Mouse (Mus musculus): ENCODE measurements around the gene Ubiad1. TPM values are rescaled to one million over a fixed set of nuclear protein-coding genes. Genes with fewer than 3 reads are reported as not detected.

The Ubiad1 gene
- polyA plus RNA-seq, 1 experiment from 2014 or later = 24.3 TPM

DNA sequence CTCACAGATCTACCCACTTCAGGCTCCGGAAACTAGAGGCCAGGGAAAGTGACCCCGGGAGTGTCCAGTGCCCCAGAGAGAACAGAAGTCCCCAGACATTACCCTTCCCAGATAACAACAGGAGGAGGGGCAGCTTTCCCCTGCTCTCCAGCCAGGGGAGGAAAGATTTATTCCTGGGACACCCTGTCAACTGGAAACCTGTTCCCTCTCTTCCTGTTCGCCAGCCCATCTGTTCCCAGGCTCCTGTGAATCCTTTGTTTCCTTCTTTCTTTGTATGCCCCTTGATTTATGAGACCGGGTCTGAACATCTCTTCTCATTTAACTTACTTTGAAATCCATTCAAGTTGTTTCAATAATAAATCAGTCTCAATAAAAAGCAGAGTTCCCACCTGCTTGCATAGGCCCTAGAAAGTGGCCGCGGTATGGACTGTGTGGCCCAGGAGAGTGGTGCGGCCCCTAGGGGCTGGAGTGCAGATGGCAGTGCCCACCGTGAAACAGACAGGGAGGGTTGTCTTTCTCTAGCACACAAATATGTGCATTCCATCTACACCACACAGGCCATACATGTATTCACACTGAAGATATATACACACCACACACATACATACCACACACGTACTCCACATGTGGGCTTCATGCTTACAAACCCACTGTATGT is 45.0 kb downstream of the Ubiad1 start:
- Histone ChIP-seq H3K9ac (ENCODE audit: low read length) (no peak overlapping the region), H3K4me3 (ENCODE audit: low read length) (no peak overlapping the region), H3K9me3 (replicated peaks; ENCODE audit: control insufficient read depth, low read length) (no peaks in the 10 kb centered on the region), H3K4me1 (ENCODE audit: control insufficient read depth, insufficient read depth, low read length) (no peaks in the 10 kb centered on the region), H3K27me3 (ENCODE audit: control insufficient read depth, insufficient read depth, low read length) (peaks cover 25% of the 10 kb centered on the region), H3K27ac (ENCODE audit: low read length) (no peak overlapping the region), H3K36me3 (ENCODE audit: control insufficient read depth, insufficient read depth) (no peaks in the 10 kb centered on the region), H3K4me2 (ENCODE audit: low read depth, low read length) (no peak overlapping the region)
- 67% methylated on average over 9 of the region's 9 CpGs for WGBS
- ATAC-seq (replicated peaks; ENCODE audit: extremely low read depth, insufficient read depth, low FRiP score) = no peak

DNA sequence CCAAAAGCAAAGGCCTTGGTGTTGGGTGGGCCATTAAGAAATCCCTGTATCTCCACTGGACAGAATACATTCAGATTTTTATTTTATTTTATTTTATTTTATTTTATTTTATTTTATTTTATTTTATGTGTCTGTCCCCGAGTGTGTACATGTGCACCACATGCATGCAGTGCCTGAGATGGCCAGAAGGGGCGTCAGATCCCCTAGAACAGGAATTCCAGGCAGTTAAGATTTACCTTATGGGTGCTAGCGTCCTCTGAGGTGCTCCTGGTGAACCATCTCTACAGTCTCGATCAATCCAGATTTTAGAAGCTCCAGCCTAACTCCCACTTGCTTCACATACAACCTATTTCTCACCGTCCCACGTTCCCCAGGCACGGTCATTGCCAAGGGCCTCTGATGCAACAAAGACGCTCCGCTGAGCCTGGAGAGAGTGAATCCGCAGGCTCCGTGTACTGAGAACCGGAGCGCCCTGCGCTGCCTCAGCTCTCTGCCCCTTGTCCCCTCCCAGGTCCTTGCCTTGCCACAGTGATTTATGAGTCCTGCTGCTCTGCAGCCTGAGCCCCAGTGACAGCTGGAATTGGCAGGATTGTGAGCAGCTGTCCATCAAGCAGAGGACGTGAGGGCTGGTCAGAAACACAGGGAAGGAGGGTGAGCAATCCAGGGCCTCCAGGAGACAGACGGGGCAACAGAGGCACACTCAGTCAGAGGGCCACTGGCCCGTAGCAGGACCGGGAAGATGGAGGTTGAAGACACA is 46.9 kb downstream of the Ubiad1 start:
- Histone ChIP-seq H3K36me3 (ENCODE audit: control insufficient read depth, insufficient read depth) (no peaks in the 10 kb centered on the region), H3K4me1 (ENCODE audit: control insufficient read depth, insufficient read depth, low read length) (no peaks in the 10 kb centered on the region), H3K4me3 (ENCODE audit: low read length) (no peak overlapping the region), H3K27ac (ENCODE audit: low read length) (no peak overlapping the region), H3K4me2 (ENCODE audit: low read depth, low read length) (no peak overlapping the region), H3K27me3 (ENCODE audit: control insufficient read depth, insufficient read depth, low read length) (peaks cover 11% of the 10 kb centered on the region), H3K9ac (ENCODE audit: low read length) (no peak overlapping the region), H3K9me3 (replicated peaks; ENCODE audit: control insufficient read depth, low read length) (no peaks in the 10 kb centered on the region)
- no peak for ATAC-seq (replicated peaks; ENCODE audit: extremely low read depth, insufficient read depth, low FRiP score)
- 77% methylated on average over 18 of the region's 18 CpGs for WGBS

GRCm38 (mm10) chr4:148397113-148397512 is 47.5 kb downstream of the Ubiad1 start:
- Histone ChIP-seq H3K27me3 (ENCODE audit: control insufficient read depth, insufficient read depth, low read length) (peaks cover 8% of the 10 kb centered on the region), H3K9me3 (replicated peaks; ENCODE audit: control insufficient read depth, low read length) (no peaks in the 10 kb centered on the region), H3K4me3 (ENCODE audit: low read length) (no peak overlapping the region), H3K36me3 (ENCODE audit: control insufficient read depth, insufficient read depth) (no peaks in the 10 kb centered on the region), H3K4me1 (ENCODE audit: control insufficient read depth, insufficient read depth, low read length) (no peaks in the 10 kb centered on the region), H3K27ac (ENCODE audit: low read length) (no peak overlapping the region), H3K4me2 (ENCODE audit: low read depth, low read length) (no peak overlapping the region), H3K9ac (ENCODE audit: low read length) (no peak overlapping the region)
- no peak for ATAC-seq (replicated peaks; ENCODE audit: extremely low read depth, insufficient read depth, low FRiP score)
- WGBS = 79% methylated on average over 4 of the region's 4 CpGs

DNA sequence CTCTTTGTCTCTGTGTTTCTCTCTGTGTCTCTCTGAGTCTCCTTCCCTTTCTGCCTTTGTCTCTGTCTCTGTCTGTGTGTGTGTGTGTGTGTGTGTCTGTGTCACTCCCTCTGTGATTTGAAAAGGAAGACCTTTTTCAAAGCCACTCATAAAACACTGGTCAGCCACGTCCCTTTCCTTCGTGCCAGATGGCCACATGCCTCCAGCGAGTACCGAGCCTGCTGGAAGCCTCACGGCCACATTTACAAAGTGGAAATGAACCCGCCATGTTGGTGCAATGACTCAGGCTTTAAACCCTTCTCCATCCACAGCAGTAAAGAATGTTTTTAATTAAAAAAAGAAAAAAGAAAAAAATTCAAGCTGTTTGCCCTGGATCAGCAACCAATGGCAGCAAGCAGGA is 48.7 kb downstream of the Ubiad1 start:
- Histone ChIP-seq H3K4me3 (ENCODE audit: low read length) (no peak overlapping the region), H3K36me3 (ENCODE audit: control insufficient read depth, insufficient read depth) (no peaks in the 10 kb centered on the region), H3K9ac (ENCODE audit: low read length) (no peak overlapping the region), H3K4me2 (ENCODE audit: low read depth, low read length) (no peak overlapping the region), H3K9me3 (replicated peaks; ENCODE audit: control insufficient read depth, low read length) (no peaks in the 10 kb centered on the region), H3K27me3 (ENCODE audit: control insufficient read depth, insufficient read depth, low read length) (peaks cover 3% of the 10 kb centered on the region; the same call in 1 of the 2 replicates), H3K4me1 (ENCODE audit: control insufficient read depth, insufficient read depth, low read length) (no peaks in the 10 kb centered on the region), H3K27ac (ENCODE audit: low read length) (no peak overlapping the region)
- 79% methylated on average over 6 of the region's 6 CpGs for WGBS
- no peak for ATAC-seq (replicated peaks; ENCODE audit: extremely low read depth, insufficient read depth, low FRiP score)

- no peak overlapping the region for H3K9ac ChIP-seq (ENCODE audit: low read length)
- no peak overlapping the region for H3K27ac ChIP-seq (ENCODE audit: low read length)
- H3K27me3 ChIP-seq (ENCODE audit: control insufficient read depth, insufficient read depth, low read length) = peaks cover 3% of the 10 kb centered on the region; the same call in 1 of the 2 replicates
- no peak overlapping the region for H3K4me2 ChIP-seq (ENCODE audit: low read depth, low read length)
- no peaks in the 10 kb centered on the region for H3K36me3 ChIP-seq (ENCODE audit: control insufficient read depth, insufficient read depth)
- no peaks in the 10 kb centered on the region for H3K4me1 ChIP-seq (ENCODE audit: control insufficient read depth, insufficient read depth, low read length)
- no peaks in the 10 kb centered on the region for H3K9me3 ChIP-seq (replicated peaks; ENCODE audit: control insufficient read depth, low read length)
- no peak overlapping the region for H3K4me3 ChIP-seq (ENCODE audit: low read length)
- ATAC-seq (replicated peaks; ENCODE audit: extremely low read depth, insufficient read depth, low FRiP score) = no peak
- WGBS = 45% methylated on average over 7 of the region's 7 CpGs
These were observed 49.4 kb downstream of the Ubiad1 start for GRCm38 (mm10) chr4:148395198-148395597.

GRCm38 (mm10) chr4:148391714-148392310 is 52.8 kb downstream of the Ubiad1 start:
- no peaks in the 10 kb centered on the region for H3K4me1 ChIP-seq (ENCODE audit: control insufficient read depth, insufficient read depth, low read length)
- H3K27me3 ChIP-seq (ENCODE audit: control insufficient read depth, insufficient read depth, low read length) = peaks cover 3% of the 10 kb centered on the region; the same call in 1 of the 2 replicates
- no peaks in the 10 kb centered on the region for H3K9me3 ChIP-seq (replicated peaks; ENCODE audit: control insufficient read depth, low read length)
- no peak overlapping the region for H3K4me2 ChIP-seq (ENCODE audit: low read depth, low read length)
- no peak overlapping the region for H3K9ac ChIP-seq (ENCODE audit: low read length)
- 62% methylated on average over 21 of the region's 21 CpGs for WGBS
- no peak overlapping the region for H3K27ac ChIP-seq (ENCODE audit: low read length)
- no peak overlapping the region for H3K4me3 ChIP-seq (ENCODE audit: low read length)
- no peak for ATAC-seq (replicated peaks; ENCODE audit: extremely low read depth, insufficient read depth, low FRiP score)
- no peaks in the 10 kb centered on the region for H3K36me3 ChIP-seq (ENCODE audit: control insufficient read depth, insufficient read depth)

DNA sequence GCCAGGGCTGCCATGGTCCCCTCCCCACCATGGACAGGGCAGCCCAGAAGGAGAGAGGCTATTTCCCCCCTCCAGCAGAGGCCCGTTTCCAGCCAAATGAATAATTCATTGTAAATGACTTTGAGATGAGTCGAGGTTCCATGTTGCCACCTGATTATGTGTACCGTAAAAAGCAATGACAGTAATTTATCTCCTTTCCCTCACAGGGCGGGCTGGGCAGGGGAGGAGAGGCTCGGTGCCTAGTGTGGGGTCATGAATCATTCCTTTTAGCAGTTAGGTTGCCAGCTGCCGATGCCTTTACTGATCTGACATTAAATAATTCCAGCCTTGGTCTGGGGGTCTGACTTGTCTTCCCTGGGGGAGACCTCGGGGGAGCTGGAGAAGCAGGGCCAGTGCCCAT is 54.9 kb downstream of the Ubiad1 start:
- Histone ChIP-seq H3K36me3 (ENCODE audit: control insufficient read depth, insufficient read depth) (no peaks in the 10 kb centered on the region), H3K4me1 (ENCODE audit: control insufficient read depth, insufficient read depth, low read length) (no peaks in the 10 kb centered on the region), H3K27ac (ENCODE audit: low read length) (no peak overlapping the region), H3K4me2 (ENCODE audit: low read depth, low read length) (no peak overlapping the region), H3K9ac (ENCODE audit: low read length) (no peak overlapping the region), H3K9me3 (replicated peaks; ENCODE audit: control insufficient read depth, low read length) (no peaks in the 10 kb centered on the region), H3K27me3 (ENCODE audit: control insufficient read depth, insufficient read depth, low read length) (peaks cover 3% of the 10 kb centered on the region; the same call in 1 of the 2 replicates), H3K4me3 (ENCODE audit: low read length) (no peak overlapping the region)
- 59% methylated on average over 7 of the region's 7 CpGs for WGBS
- no peak for ATAC-seq (replicated peaks; ENCODE audit: extremely low read depth, insufficient read depth, low FRiP score)

DNA sequence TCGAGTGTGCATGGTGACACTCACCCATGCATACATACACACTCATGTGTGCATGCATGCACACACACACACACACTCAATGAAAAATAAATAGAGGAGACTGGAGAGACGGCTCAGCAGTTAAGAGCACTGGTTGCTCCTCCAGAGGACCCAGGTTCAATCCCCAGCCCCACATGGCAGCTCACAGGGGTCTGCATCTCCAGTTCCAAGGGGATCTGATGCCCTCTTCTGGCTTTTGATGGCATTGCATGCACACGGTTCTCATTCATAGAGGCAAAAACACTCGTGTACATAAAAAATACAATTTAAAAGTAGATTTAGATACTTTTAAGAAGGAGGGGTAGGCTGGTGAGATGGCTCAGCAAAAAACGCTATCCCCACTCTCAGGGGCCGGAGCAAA is 55.5 kb downstream of the Ubiad1 start:
- no peak overlapping the region for H3K4me3 ChIP-seq (ENCODE audit: low read length)
- no peaks in the 10 kb centered on the region for H3K9me3 ChIP-seq (replicated peaks; ENCODE audit: control insufficient read depth, low read length)
- WGBS = 62% methylated on average over 6 of the region's 6 CpGs
- no peak overlapping the region for H3K9ac ChIP-seq (ENCODE audit: low read length)
- ATAC-seq (replicated peaks; ENCODE audit: extremely low read depth, insufficient read depth, low FRiP score) = no peak
- peaks cover 3% of the 10 kb centered on the region; the same call in 1 of the 2 replicates for H3K27me3 ChIP-seq (ENCODE audit: control insufficient read depth, insufficient read depth, low read length)
- H3K27ac ChIP-seq (ENCODE audit: low read length) = no peak overlapping the region
- H3K36me3 ChIP-seq (ENCODE audit: control insufficient read depth, insufficient read depth) = no peaks in the 10 kb centered on the region
- no peak overlapping the region for H3K4me2 ChIP-seq (ENCODE audit: low read depth, low read length)
- H3K4me1 ChIP-seq (ENCODE audit: control insufficient read depth, insufficient read depth, low read length) = no peaks in the 10 kb centered on the region

- no peaks in the 10 kb centered on the region for H3K27me3 ChIP-seq (ENCODE audit: control insufficient read depth, insufficient read depth, low read length)
- H3K36me3 ChIP-seq (ENCODE audit: control insufficient read depth, insufficient read depth) = no peaks in the 10 kb centered on the region
- no peaks in the 10 kb centered on the region for H3K4me1 ChIP-seq (ENCODE audit: control insufficient read depth, insufficient read depth, low read length)
- ATAC-seq (replicated peaks; ENCODE audit: extremely low read depth, insufficient read depth, low FRiP score) = no peak
- no peaks in the 10 kb centered on the region for H3K9me3 ChIP-seq (replicated peaks; ENCODE audit: control insufficient read depth, low read length)
- no peak overlapping the region for H3K27ac ChIP-seq (ENCODE audit: low read length)
- 73% methylated on average over 7 of the region's 7 CpGs for WGBS
- no peak overlapping the region for H3K4me3 ChIP-seq (ENCODE audit: low read length)
- H3K9ac ChIP-seq (ENCODE audit: low read length) = no peak overlapping the region
- no peak overlapping the region for H3K4me2 ChIP-seq (ENCODE audit: low read depth, low read length)
These were observed 59.3 kb downstream of the Ubiad1 start for GRCm38 (mm10) chr4:148385269-148385668.

All from heart, embryonic 16.5 days (tissue).